Mouse (Mus musculus) gastrocnemius, adult 2 months (tissue): ENCODE measurements around the gene Cd300ld5. TPM values are rescaled to one million over a fixed set of nuclear protein-coding genes. Genes with fewer than 3 reads are reported as not detected.
A peak's percentile ranks its signal among the peaks of the same experiment; 100 is the strongest.
"Not testable (repeated sequence)": the region's sequence is repeated elsewhere in the genome, so short reads cannot be mapped to it uniquely, and the experiment has no call there.

Source experiments
- DNase-seq: peaks from one replicate; pipeline ENCODE4 v3.0.0; 2022
- H3K27ac ChIP-seq: fragments of 200-600 bp; 2 replicates; pipeline ENCODE4 v1.8.1; 2022; ENCODE audit warnings: mild to moderate bottlenecking
- H3K4me3 ChIP-seq: fragments of 200-600 bp; 2 replicates; pipeline ENCODE4 v1.8.1; 2022; ENCODE audit warnings: mild to moderate bottlenecking, moderate library complexity
- CTCF ChIP-seq: fragments of 200-600 bp; IDR thresholded peaks from 2 replicates; pipeline ENCODE4 v1.8.1; 2022; ENCODE audit warnings: antibody characterized with exemption, mild to moderate bottlenecking, moderate library complexity
- intact Hi-C: fragments of 180-260 bp; cut with DNase I; formaldehyde crosslinking; loops from one replicate; pipeline ENCODE4 v1.15.1; 2025
- total RNA-seq, 2 experiments: library from RNA; stranded (reverse); gene quantifications; 2 replicates each; pipeline ENCODE4 v1.2.3; 2021

Cd300ld5 gene
- total RNA-seq, 2 experiments from 2014 or later, result 0.92 to 1.3 TPM

GRCm38 (mm10) chr11:115071631-115072294, 34.2 kb upstream of the Cd300ld5 start:
- intact Hi-C loops, result no loop called here
- peak; percentile 67 for DNase-seq
- no peak for TF ChIP-seq CTCF
- Histone ChIP-seq H3K27ac (peak overlapping the region; percentile 49), H3K4me3 (peak overlapping the region; percentile 21)

- Histone ChIP-seq H3K4me3 (peak overlapping the region; percentile 21; the same call in 1 of the 2 replicates), H3K27ac (peak overlapping the region; percentile 46)
- intact Hi-C loops, result no loop called here
- DNase-seq, result no peak
- TF ChIP-seq CTCF, result no peak
These were observed 33.5 kb upstream of the Cd300ld5 start for GRCm38 (mm10) chr11:115071015-115071551.

- DNase-seq, result no peak
- intact Hi-C loops, result no loop called here
- Histone ChIP-seq H3K4me3 (no peak overlapping the region), H3K27ac (no peak overlapping the region)
- peak; percentile 4; the same call in 1 of the 2 replicates for TF ChIP-seq CTCF
These were observed 29.2 kb upstream of the Cd300ld5 start for GRCm38 (mm10) chr11:115066768-115067167.

GRCm38 (mm10) chr11:115062077-115062476, 24.5 kb upstream of the Cd300ld5 start, which contains the start of gene Cd300e:
Cd300e (minus strand) TSS chr11:115062177.
- no peak for DNase-seq
- Histone ChIP-seq H3K27ac (no peak within 1 kb of the TSS), H3K4me3 (no peak within 1 kb of the TSS)
- intact Hi-C loops, result no loop called here
- no peak for TF ChIP-seq CTCF

- Histone ChIP-seq H3K4me3 (no peak overlapping the region), H3K27ac (no peak overlapping the region)
- no peak for TF ChIP-seq CTCF
- no peak for DNase-seq
- intact Hi-C loops, result no loop called here
These were observed 22.2 kb upstream of the Cd300ld5 start for GRCm38 (mm10) chr11:115059797-115060196.

- Histone ChIP-seq H3K4me3 (no peak overlapping the region), H3K27ac (no peak overlapping the region)
- no peak for TF ChIP-seq CTCF
- DNase-seq, result no peak
- intact Hi-C loops, result no loop called here
These were observed 21.1 kb upstream of the Cd300ld5 start for GRCm38 (mm10) chr11:115058701-115059100.

GRCm38 (mm10) chr11:115054537-115054936, 17.0 kb upstream of the Cd300ld5 start:
- H3K27ac ChIP-seq, result no peak overlapping the region
- intact Hi-C loops, result no loop called here
- TF ChIP-seq CTCF, result no peak
- no peak overlapping the region for H3K4me3 ChIP-seq
- DNase-seq, result no peak

GRCm38 (mm10) chr11:115052991-115053390, 15.4 kb upstream of the Cd300ld5 start:
- no peak for DNase-seq
- intact Hi-C loops, result no loop called here
- H3K27ac ChIP-seq, result no peak overlapping the region
- H3K4me3 ChIP-seq, result no peak overlapping the region
- no peak for TF ChIP-seq CTCF

- Histone ChIP-seq H3K27ac (no peak overlapping the region), H3K4me3 (no peak overlapping the region)
- intact Hi-C loops, result no loop called here
- TF ChIP-seq CTCF, result no peak
- no peak for DNase-seq
These were observed 14.6 kb upstream of the Cd300ld5 start for GRCm38 (mm10) chr11:115052206-115052605.

GRCm38 (mm10) chr11:115049282-115049895, 11.8 kb upstream of the Cd300ld5 start:
- intact Hi-C loops, result no loop called here
- DNase-seq, result no peak
- no peak overlapping the region for H3K27ac ChIP-seq
- no peak overlapping the region for H3K4me3 ChIP-seq
- peak; percentile 43 for TF ChIP-seq CTCF

GRCm38 (mm10) chr11:115048259-115048658, 10.7 kb upstream of the Cd300ld5 start, which contains the start of gene Cd300ld3:
Cd300ld3 (minus strand) TSS chr11:115048409.
- intact Hi-C loops, result no loop called here
- Histone ChIP-seq H3K4me3 (no peak within 1 kb of the TSS), H3K27ac (no peak within 1 kb of the TSS)
- TF ChIP-seq CTCF, result no peak
- no peak for DNase-seq

- DNase-seq, H3K27ac ChIP-seq, H3K4me3 ChIP-seq, intact Hi-C loops: not testable (repeated sequence)
These were observed 10.7 kb downstream of the Cd300ld5 start, which contains the start of gene Cd300ld4 for GRCm38 (mm10) chr11:115026912-115027311. Cd300ld4 (minus strand) TSS chr11:115027012.

GRCm38 (mm10) chr11:115016093-115016492, 21.5 kb downstream of the Cd300ld5 start, which contains the start of gene Cd300ld2:
Cd300ld2 (minus strand) TSS chr11:115016193.
- H3K4me3 ChIP-seq, intact Hi-C loops, DNase-seq, H3K27ac ChIP-seq: not testable (repeated sequence)
